Mouse (Mus musculus): ENCODE results near the gene Grhl3. TPM values are rescaled to one million over a fixed set of nuclear protein-coding genes. Genes with fewer than 3 reads are reported as not detected.

The Grhl3 gene
- total RNA-seq, 2 experiments from 2014 or later, result not detected

- DNase-seq (ENCODE audit: low spot score in 2 of 2), result peak; percentile 73 to 77
Observed at GRCm38 (mm10) chr4:135494521-135495396, 78.7 kb downstream of the Grhl3 start, which contains the start of the genes Stpg1 and Nipal3. Gene Stpg1, plus strand, starts transcription at chr4:135494790. Gene Nipal3, minus strand, starts transcription at chr4:135495038.

- peak; percentile 23 to 37 for DNase-seq (ENCODE audit: low spot score in 2 of 2)
Observed at GRCm38 (mm10) chr4:135493691-135494520, 79.5 kb downstream of the Grhl3 start.

GRCm38 (mm10) chr4:135493271-135493670 is 80.2 kb downstream of the Grhl3 start:
- no peak for DNase-seq (ENCODE audit: low spot score in 2 of 2)

Small RNA genes lying within 50 kb of the gene (microRNA-seq; reads per million reads assigned to microRNA genes)
- 0 reads per million in 2 experiments for gene Gm25317 (ENCODE audit: borderline number of aligned reads in 2 of 2)

Other genes with a start within 250 kb of the Grhl3 start
- gene Srrm1, start 220.3 kb downstream of the Grhl3 start, total RNA-seq (2021), result 100 to 1,000 TPM in 1 of 2 experiments, 10 to 100 TPM in 1; 99.3 to 114 TPM
- under 1 TPM in 1 of 2 experiments, not detected in 1; 0.26 TPM for gene Ncmap, start 175.4 kb downstream of the Grhl3 start, total RNA-seq (2021)
- gene Rcan3, start 139.8 kb downstream of the Grhl3 start, total RNA-seq (2021), result 10 to 100 TPM; 14.2 to 15.3 TPM
- under 1 TPM; 0.29 to 0.89 TPM for gene Stpg1, start 78.8 kb downstream of the Grhl3 start, total RNA-seq (2021)
- gene Nipal3, start 78.6 kb downstream of the Grhl3 start, total RNA-seq (2021), result 10 to 100 TPM; 11.9 to 15.2 TPM
- under 1 TPM; 0.10 to 0.19 TPM for gene Ifnlr1, start 112.7 kb upstream of the Grhl3 start, total RNA-seq (2021)
- under 1 TPM; 0.10 to 0.36 TPM for gene Il22ra1, start 154.5 kb upstream of the Grhl3 start, total RNA-seq (2021)
- 1 to 10 TPM in 1 of 2 experiments, under 1 TPM in 1; 0.20 to 1.1 TPM for gene Myom3, start 186.1 kb upstream of the Grhl3 start, total RNA-seq (2021)